Mouse (Mus musculus) embryonic stem cell, embryonic (primary cell): ENCODE results near the gene Tmem41b.

Source experiments
- CTCF ChIA-PET, 4 experiments: fragments of 300-600 bp in 2 of 4; fragments of 350-600 bp in 2 of 4; sonication (Branson Sonifier 250); formaldehyde crosslinking; loops; one replicate each; lab custom pipeline; 2022; ENCODE audit warnings: inconsistent platforms in 2 of 4; lab: Charles Lee
- POLR2A ChIA-PET, 4 experiments: fragments of 300-600 bp in 2 of 4; fragments of 350-600 bp in 2 of 4; sonication (Branson Sonifier 250); formaldehyde crosslinking; loops; one replicate each; lab custom pipeline; 2022; ENCODE audit warnings: antibody characterized with exemption in 4 of 4, inconsistent platforms in 1 of 4; lab: Charles Lee

The Tmem41b gene

DNA sequence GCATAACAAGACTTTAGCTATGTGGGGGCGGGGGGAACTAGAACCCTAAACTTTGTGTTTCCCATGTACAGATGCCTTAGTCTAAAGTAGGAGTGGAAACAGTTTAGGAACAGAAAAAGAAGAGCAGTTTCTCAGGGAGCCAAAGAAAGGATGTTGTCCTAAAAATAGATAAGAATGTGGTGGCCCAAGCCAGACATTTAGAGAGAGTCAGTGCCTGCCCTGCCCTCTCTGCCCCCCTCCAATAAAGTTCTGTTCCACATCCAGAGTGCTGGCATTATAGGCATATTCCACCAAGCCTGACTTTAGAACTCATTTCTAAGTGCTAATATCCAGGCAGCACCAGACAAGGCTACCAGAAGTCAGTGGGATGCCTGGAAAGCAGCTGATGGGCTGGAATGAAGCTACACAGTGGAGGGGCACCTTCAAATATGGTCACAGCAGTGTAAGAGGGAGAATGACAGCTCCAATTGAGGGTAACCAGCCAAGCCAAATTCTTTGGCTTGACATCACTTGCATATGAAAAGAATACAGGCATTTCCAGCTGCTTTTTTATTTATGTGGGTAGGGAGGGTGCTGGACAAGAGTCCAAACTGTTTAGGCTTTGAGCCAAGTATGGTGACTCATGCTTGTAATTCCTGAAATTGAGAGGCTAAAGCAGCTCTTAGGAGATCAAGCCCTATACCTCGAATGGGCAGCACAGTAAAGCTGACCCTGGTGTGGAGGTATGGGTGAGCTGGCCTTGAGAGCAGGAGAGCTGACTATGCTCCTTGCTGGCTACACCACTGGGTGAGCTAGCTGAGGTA is 6.6 kb upstream of the Tmem41b start:
- ChIA-PET CTCF (interaction anchor here in 1 of 4 experiments (1.4 kb wide), 1 partner anchor 11 kb away, joined by 3 read pairs; no protein-coding TSS in a partner anchor), POLR2A (interaction anchor here in 2 of 4 experiments (0.7 to 3.2 kb wide), 10 partner anchors 9 to 68 kb away, joined by 3 to 21 read pairs (median 4); partner anchors contain the start of genes Zfp143 (in 2 of the 2) and Ipo7 (in 1 of the 2))

- POLR2A ChIA-PET = interaction anchor here in 3 of 4 experiments (0.7 to 3.2 kb wide), 8 partner anchors 11 to 70 kb away, joined by 3 to 21 read pairs (median 6); partner anchors contain the start of gene Zfp143 (in 2 of the 3)
- CTCF ChIA-PET = no interaction called here
Observed at GRCm38 (mm10) chr7:109991286-109991685, 4.6 kb upstream of the Tmem41b start.

DNA sequence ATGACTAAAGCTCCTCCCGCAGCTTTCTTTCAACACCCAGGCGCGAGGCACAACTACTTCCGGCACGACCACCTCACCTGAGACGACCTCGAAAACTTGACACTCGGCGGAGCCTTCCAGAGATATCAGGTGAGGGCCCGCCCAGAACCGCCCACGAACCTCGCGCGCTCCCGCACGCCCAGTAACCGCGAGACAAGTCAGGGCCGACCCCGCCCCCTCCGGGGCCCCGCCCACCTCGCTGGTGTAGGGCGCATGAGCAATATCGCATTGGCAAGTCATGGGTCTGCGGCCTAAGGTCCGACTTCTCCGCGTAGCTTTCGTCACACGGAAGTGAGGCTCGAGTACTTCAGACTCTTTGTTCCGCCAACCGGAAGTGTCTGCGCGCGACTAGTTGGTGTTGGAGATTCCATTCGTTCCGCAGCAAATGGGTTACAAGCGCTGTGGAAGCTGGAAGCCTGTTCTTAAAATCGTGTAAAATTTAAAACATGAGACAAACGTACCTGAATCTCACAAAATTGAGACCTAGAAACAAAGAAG is 528 bp downstream of the Tmem41b start:
- POLR2A ChIA-PET = interaction anchor here (0.5 to 12.6 kb wide), 131 partner anchors 9 to 1097 kb away, joined by 3 to 203 read pairs (median 6); partner anchors contain the start of genes Ipo7 (in 4 of the 4), Dennd5a (in 3 of the 4), Rpl27a (in 3 of the 4) and Wee1 (in 3 of the 4)

DNA sequence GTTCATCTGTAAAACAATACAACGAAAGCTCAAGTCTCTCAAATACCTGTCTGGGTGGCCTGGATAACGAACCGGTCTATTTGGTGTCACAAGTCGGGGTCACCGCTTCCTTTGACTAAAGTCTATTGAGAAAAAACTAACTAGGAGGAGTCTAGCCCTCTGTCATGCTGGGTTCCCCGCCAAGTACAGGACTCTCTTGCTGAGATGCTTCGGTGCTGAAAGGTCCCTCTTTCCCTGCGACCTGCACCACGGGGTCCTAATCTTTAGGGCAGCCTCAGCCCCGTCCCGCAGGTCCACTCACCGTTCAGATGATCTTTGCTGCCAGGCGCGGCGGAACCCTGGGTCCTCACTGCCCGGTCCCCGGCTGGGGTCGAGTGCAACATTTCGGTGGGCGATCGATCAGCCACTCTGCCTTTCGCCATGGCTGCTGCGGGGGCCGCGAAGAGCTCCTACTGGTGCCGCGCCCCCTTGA is 1.0 kb downstream of the Tmem41b start:
- CTCF ChIA-PET = interaction anchor here (0.6 to 2.1 kb wide), 12 partner anchors 8 to 870 kb away, joined by 3 to 10 read pairs (median 3); partner anchors contain the start of genes Zfp143 (in 2 of the 4) and Ipo7 (in 1 of the 4)
- POLR2A ChIA-PET = interaction anchor here (0.6 to 12.6 kb wide), 116 partner anchors 9 to 1097 kb away, joined by 3 to 203 read pairs (median 6); partner anchors contain the start of genes Ipo7 (in 4 of the 4), Dennd5a (in 3 of the 4), Rpl27a (in 3 of the 4) and Wee1 (in 3 of the 4)

More for the DNA sequence above, 528 bp downstream of the Tmem41b start:
- CTCF ChIA-PET = interaction anchor here (0.6 to 2.1 kb wide), 17 partner anchors 9 to 871 kb away, joined by 3 to 14 read pairs (median 4); partner anchors contain the start of genes Zfp143 (in 2 of the 4) and Ipo7 (in 1 of the 4)

- ChIA-PET POLR2A (interaction anchor here (0.6 to 12.6 kb wide), 38 partner anchors 8 to 466 kb away, joined by 3 to 203 read pairs (median 11); partner anchors contain the start of genes Zfp143 (in 4 of the 4), Dennd5a (in 2 of the 4), Ipo7 (in 2 of the 4) and Rpl27a (in 2 of the 4)), CTCF (interaction anchor here in 1 of 4 experiments (2.1 kb wide), 1 partner anchor 20 kb away, joined by 10 read pairs; no protein-coding TSS in a partner anchor)
Observed at GRCm38 (mm10) chr7:109984608-109985007, 2.1 kb downstream of the Tmem41b start.

DNA sequence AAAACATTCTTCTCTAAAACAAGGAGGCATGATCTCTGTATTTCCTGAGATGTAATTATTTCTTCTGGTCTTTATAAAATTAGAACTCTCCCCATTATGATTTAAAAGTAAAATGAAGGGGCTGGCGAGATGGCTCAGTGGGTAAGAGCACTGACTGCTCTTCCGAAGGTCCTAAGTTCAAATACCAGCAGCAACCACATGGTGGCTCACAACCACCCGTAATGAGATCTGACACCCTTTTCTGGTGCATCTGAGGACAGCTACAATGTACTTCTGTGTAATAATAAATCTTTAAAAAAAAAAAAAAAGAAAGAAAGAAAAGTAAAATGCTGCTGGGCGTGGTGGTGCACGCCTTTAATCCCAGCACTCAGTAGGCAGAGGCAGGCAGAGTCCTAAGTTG is 9.6 kb downstream of the Tmem41b start:
- ChIA-PET CTCF (interaction anchor here (0.5 to 1.1 kb wide), 14 partner anchors 9 to 124 kb away, joined by 3 to 4 read pairs (median 3); partner anchors contain the start of gene Tmem41b (in 3 of the 4)), POLR2A (interaction anchor here in 3 of 4 experiments (0.6 to 12.6 kb wide), 17 partner anchors 8 to 458 kb away, joined by 3 to 203 read pairs (median 4); partner anchors contain the start of genes Tmem41b (in 2 of the 3), Wee1 (in 2 of the 3), Zfp143 (in 2 of the 3) and Ipo7 (in 1 of the 3))

DNA sequence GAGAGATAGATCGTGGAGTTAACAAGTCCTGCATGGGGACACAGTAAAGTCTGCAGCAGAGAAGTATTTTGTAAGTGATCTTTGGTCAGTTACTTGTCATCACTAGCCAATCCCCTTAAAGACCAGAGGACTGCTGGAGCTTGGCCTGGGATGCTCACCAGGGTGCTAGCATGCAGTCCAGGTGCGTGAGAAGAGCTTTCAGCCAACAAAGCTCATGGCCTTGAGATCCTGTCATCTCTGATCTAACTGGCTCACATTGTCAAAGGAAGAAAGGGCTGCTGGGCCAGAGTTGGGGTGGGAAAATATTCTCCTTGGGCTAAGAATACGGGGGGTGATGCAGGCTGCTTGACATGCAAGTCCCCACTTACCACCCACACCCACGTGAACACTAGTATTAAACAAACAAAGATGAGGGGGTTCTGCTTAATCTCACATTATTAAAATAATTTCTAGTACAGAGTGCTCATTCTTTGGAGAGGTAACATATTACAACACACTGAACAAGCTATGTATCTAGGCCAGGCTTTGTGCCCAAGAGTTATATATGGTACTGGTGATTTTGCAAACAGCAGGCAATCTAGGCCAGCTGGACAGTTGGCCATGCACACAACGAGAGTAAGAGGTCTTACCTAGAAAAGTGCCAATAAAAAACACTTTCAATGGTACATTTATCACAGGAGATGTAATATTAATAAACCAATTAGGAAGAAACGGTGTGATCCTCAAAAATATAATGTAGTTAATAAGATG is 10.6 kb downstream of the Tmem41b start:
- ChIA-PET POLR2A (interaction anchor here in 3 of 4 experiments (0.7 to 12.6 kb wide), 17 partner anchors 10 to 459 kb away, joined by 3 to 203 read pairs (median 4); partner anchors contain the start of genes Ipo7 (in 2 of the 3), Tmem41b (in 2 of the 3), Zfp143 (in 2 of the 3) and Rpl27a (in 1 of the 3)), CTCF (interaction anchor here in 2 of 4 experiments (0.5 to 1.0 kb wide), 3 partner anchors 18 to 188 kb away, joined by 3 read pairs; partner anchors contain the start of gene Zfp143 (in 1 of the 2))

DNA sequence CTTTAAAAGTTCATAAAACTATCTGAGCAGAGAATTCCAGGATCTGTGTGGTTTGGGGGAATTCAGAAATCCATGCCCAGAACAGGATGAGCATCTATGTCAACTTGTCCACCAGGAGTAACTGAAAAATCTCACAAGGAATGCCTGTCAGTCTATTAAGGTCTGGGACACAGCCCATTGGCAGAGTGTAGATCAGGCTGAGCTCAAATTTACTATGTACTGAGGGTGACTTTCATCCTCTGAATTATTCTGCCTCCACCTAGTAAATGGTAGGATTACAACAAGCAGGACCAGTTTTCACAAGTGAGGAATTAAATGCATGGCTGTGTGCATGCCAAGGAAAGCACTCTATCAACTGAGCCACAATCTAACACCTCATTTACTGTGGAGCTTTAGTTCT is 17.2 kb downstream of the Tmem41b start:
- POLR2A ChIA-PET = interaction anchor here in 3 of 4 experiments (0.6 to 6.3 kb wide), 18 partner anchors 11 to 733 kb away, joined by 3 to 71 read pairs (median 4); partner anchors contain the start of genes Tmem41b (in 2 of the 3), Rpl27a (in 1 of the 3), Wee1 (in 1 of the 3) and Zfp143 (in 1 of the 3)
- CTCF ChIA-PET = interaction anchor here in 2 of 4 experiments (0.6 to 1.3 kb wide), 5 partner anchors 9 to 91 kb away, joined by 3 to 4 read pairs (median 3); partner anchors contain the start of genes Dennd5a (in 1 of the 2) and Zfp143 (in 1 of the 2)

DNA sequence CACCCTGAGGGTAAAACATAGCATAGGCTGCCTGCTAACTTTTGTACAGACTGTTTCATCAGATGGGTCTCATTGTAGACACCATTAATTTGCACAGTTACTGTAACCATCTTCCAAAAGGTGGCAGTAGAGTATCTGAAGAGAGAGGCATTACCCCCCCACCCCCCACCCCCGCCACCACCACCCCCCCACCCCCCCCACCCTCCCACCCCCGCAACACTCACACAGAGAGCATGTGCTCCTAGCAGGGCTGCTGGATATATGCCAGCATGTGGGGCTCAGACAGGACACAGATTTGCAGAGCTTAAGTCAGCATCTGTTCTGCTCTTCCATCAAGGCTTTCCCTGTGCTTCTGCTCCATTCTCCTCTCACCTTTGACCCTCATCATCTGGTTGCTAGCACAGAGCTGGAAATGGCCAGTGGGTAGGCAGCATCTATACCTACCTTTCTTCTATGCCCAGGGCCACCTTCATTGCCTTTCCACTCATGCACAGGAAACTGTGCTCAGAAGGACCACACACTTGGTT is 17.7 kb downstream of the Tmem41b start:
- CTCF ChIA-PET = interaction anchor here in 2 of 4 experiments (0.6 to 1.3 kb wide), 5 partner anchors 8 to 92 kb away, joined by 3 read pairs; partner anchors contain the start of genes Dennd5a (in 1 of the 2) and Zfp143 (in 1 of the 2)
- POLR2A ChIA-PET = interaction anchor here in 3 of 4 experiments (0.5 to 6.3 kb wide), 23 partner anchors 9 to 733 kb away, joined by 3 to 71 read pairs (median 4); partner anchors contain the start of genes Tmem41b (in 2 of the 3), Ipo7 (in 1 of the 3), Rpl27a (in 1 of the 3) and Wee1 (in 1 of the 3)

DNA sequence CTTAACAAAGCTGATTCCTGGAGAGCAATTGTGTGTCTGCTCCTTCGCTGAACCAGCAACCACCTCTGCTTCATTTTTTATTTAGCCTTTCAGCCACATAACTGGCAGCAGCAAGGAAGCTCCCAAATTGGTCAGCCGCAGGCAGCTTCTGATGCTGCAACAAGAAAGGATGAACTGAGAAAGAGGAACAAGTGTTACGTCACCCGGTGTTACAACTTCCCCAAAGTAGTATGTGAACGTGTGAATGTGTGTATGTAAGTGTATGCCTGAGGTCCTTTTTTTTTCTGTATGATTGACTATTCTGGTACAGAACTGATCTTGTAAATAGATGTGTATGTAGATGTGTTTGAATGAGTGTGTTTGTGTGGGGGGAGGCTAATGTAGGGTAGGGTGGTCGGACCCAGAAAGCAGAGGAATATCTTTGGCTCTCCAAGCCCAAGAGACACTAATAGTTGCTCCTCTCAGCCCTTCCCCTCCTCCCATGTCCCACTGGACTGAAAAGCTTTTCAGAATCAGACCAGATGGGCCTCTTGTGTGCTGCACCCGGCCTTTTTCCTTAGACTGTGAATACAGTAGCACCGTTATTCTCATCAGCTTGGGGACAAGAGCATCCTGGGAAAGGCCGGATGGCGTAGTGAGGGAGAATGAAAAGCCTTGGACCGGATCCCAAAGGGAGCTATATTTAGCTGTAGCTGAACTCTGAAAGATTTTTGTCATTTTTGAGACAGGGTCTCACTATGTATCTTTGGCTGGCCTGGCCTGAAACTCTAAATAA is 18.7 kb downstream of the Tmem41b start:
- ChIA-PET CTCF (interaction anchor here in 2 of 4 experiments (0.5 to 0.9 kb wide), 2 partner anchors 9 to 272 kb away, joined by 3 read pairs; no protein-coding TSS in a partner anchor), POLR2A (interaction anchor here in 3 of 4 experiments (0.5 to 6.3 kb wide), 15 partner anchors 10 to 468 kb away, joined by 3 to 71 read pairs (median 4); partner anchors contain the start of genes Tmem41b (in 2 of the 3), Zfp143 (in 2 of the 3), Akip1 (in 1 of the 3) and Ipo7 (in 1 of the 3))

GRCm38 (mm10) chr7:109965658-109966057 is 21.1 kb downstream of the Tmem41b start:
- POLR2A ChIA-PET = interaction anchor here in 3 of 4 experiments (0.7 to 6.3 kb wide), 4 partner anchors 13 to 26 kb away, joined by 3 to 71 read pairs (median 4); partner anchors contain the start of gene Tmem41b (in 2 of the 3)
- CTCF ChIA-PET = interaction anchor here in 2 of 4 experiments (0.5 to 2.2 kb wide), 5 partner anchors 12 to 137 kb away, joined by 3 to 10 read pairs (median 3); partner anchors contain the start of gene Tmem41b (in 1 of the 2)

- ChIA-PET POLR2A (interaction anchor here in 3 of 4 experiments (0.6 to 2.5 kb wide), 12 partner anchors 9 to 98 kb away, joined by 3 to 7 read pairs (median 4); partner anchors contain the start of genes Zfp143 (in 3 of the 3) and Tmem41b (in 2 of the 3)), CTCF (interaction anchor here in 2 of 4 experiments (0.5 to 2.2 kb wide), 5 partner anchors 9 to 82 kb away, joined by 3 to 10 read pairs (median 4); partner anchors contain the start of gene Tmem41b (in 1 of the 2))
Observed at GRCm38 (mm10) chr7:109963707-109964106, 23.0 kb downstream of the Tmem41b start.

DNA sequence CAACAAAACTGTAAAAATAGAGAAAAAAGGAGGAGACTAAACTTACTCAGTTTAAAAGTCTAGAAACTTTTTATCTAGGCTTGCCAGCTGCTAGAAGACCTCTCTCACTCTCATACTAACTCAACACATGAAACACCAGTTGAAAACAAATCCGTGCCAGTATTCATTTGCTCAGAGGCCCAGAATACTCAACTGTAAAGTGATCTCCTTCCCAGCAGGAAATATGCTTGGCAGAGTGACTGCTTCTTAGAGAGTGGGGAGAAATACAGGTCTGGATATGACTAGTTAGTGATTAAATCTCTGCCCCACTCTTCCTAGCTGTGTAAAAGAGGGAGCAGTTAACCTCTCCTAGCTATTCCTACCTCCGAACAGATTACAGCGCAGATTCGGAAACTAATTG is 24.1 kb downstream of the Tmem41b start:
- ChIA-PET POLR2A (interaction anchor here in 2 of 4 experiments (1.0 to 2.5 kb wide), 2 partner anchors 13 to 99 kb away, joined by 3 to 7 read pairs; partner anchors contain the start of gene Zfp143 (in 1 of the 2)), CTCF (no interaction called here)

GRCm38 (mm10) chr7:109961570-109961969 is 25.2 kb downstream of the Tmem41b start:
- CTCF ChIA-PET = no interaction called here
- POLR2A ChIA-PET = interaction anchor here in 2 of 4 experiments (0.6 to 4.6 kb wide), 14 partner anchors 11 to 159 kb away, joined by 3 to 30 read pairs (median 5); partner anchors contain the start of genes Tmem41b (in 2 of the 2), Zfp143 (in 2 of the 2) and Wee1 (in 1 of the 2)
